Mouse (Mus musculus) spleen, adult 10 weeks (tissue): Measurements from ENCODE around the gene Pef1. TPM values are rescaled to one million over a fixed set of nuclear protein-coding genes. Genes with fewer than 3 reads are reported as not detected.

Experiments
- polyA plus RNA-seq: library from polyadenylated mRNA; stranded (reverse); fragments of 350-450 nt; fragmentation: Illumina TruSeq; extraction: RNeasy Lipid Tissue Mini Kit (QIAGEN cat#74804); gene quantifications from one replicate; pipeline ENCODE4 v1.2.3, GENCODE M21; 2015; ENCODE audit warnings: low replicate concordance; ENCODE audit not compliant: insufficient read depth

The Pef1 gene
- polyA plus RNA-seq = 18.7 TPM

GRCm38 (mm10) chr4:130102111-130102651 is at the start of gene Pef1:
Pef1 (plus strand) TSS chr4:130102558.

GRCm38 (mm10) chr4:130139214-130139492 is 36.8 kb downstream of the Pef1 start, which contains the start of gene Hcrtr1:
Hcrtr1 (minus strand) TSS chr4:130139359.

GRCm38 (mm10) chr4:130175072-130175711 is 72.8 kb downstream of the Pef1 start, which contains the start of gene Tinagl1:
Tinagl1 (minus strand) TSS chr4:130175122.

Other genes starting within 250 kb of the Pef1 start
- gene Spocd1, start 173.3 kb upstream of the Pef1 start, polyA plus RNA-seq = not detected
- gene Adgrb2, start 117.7 kb upstream of the Pef1 start, polyA plus RNA-seq = 0.79 TPM
- 4.1 TPM for gene Col16a1, start 54.7 kb upstream of the Pef1 start, polyA plus RNA-seq
- not detected for gene Hcrtr1, start 36.8 kb downstream of the Pef1 start, polyA plus RNA-seq
- 21.0 TPM for gene Tinagl1, start 72.6 kb downstream of the Pef1 start, polyA plus RNA-seq
- not detected for gene Gm853, start 119.8 kb downstream of the Pef1 start, polyA plus RNA-seq
- gene Serinc2, start 176.6 kb downstream of the Pef1 start, polyA plus RNA-seq = not detected
- gene Fabp3, start 206.0 kb downstream of the Pef1 start, polyA plus RNA-seq = not detected
- not detected for gene Gm10570, start 206.1 kb downstream of the Pef1 start, polyA plus RNA-seq